Comparison of ENCODE assay signal across 25 mouse cellular contexts in the genomic region with DNA sequence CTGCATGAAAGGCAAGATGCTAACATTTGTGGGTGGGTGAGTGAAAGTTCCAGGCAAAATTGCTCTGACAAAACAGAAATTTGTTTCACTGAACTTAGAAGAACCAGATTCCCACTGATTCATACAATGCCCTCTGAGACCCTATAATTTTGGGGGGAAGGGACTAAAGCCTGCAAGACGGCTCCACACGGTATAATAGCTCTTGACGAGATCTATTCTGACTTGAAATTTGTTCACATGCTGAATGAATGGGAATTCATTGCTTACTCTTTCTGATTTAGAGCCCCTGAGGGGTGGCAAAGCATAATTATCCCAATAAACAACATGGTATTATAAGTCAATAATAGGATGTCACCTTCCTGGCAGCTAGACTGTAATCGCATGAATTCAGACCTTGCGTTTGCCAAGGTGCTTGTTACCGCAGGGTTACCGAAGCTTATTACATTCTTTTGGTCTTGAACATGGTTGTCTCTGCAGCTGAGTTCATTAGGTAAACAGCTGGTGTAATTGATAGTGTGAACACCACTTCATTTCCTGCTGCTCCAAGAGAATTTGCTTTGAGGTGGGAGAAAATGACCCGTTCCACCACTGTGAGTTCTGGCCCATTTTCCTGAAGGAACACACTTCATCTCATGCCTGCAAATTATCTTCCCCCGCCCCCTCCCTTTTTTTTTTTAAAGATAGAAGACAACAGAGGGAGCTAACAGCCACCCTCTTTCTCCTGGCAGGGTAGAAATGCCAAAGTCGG.
DNase-seq lines count a peak whose midpoint lies in the region; ATAC-seq lines count a peak whose summit lies in the region.
"Had no signal": no experiment of that assay in that cellular context is flagged by ENCODE, and none has a peak within 500 bp of the region (broad histone marks: within the 10 kb centered on the region; RNA-seq: fewer than 3 reads in every experiment).

No protein-coding gene starts in this region.

- H3K36me3 ChIP-seq in forebrain, embryonic 12.5 days (replicated peaks): no peaks in the 10 kb centered on the region
- no peaks in the 10 kb centered on the region for H3K36me3 ChIP-seq in forebrain, embryonic 10.5 days (replicated peaks)
- no peaks in the 10 kb centered on the region for H3K36me3 ChIP-seq in kidney, embryonic 16.5 days (ENCODE audit: insufficient read depth, low read length)
- H3K36me3 ChIP-seq in neural tube, embryonic 13.5 days: no peaks in the 10 kb centered on the region
- H3K36me3 ChIP-seq: embryonic facial prominence, embryonic 13.5 days; G1E; heart, embryonic 12.5 days; limb, embryonic 10.5 days; neural tube, embryonic 12.5 days had no signal

- DNase-seq in forebrain, embryonic 10.5 days (ENCODE audit: extremely low spot score, low spot score): no peak
- no peak for DNase-seq in kidney, postnatal 14 days
- DNase-seq in brain, adult 2 months (ENCODE audit: low read depth, low spot score): peak; percentile 41
- DNase-seq in embryo, embryonic 11 days: no peak
- no peak for DNase-seq in right cerebral cortex, postnatal 25 days
- DNase-seq: adrenal gland, postnatal 25 days; cerebellum, adult 2 months; gastrocnemius, adult 2 months; heart, adult 11 months; heart, postnatal 14 days; kidney, adult 11 months; kidney, postnatal 4 days; layer of hippocampus, adult 9-11 months; liver, postnatal 0 days; lung, postnatal 10 days; right cerebral cortex, postnatal 4 days had no signal

- no peak overlapping the region for H3K9ac ChIP-seq in forebrain, embryonic 12.5 days
- no peak overlapping the region for H3K9ac ChIP-seq in kidney, embryonic 16.5 days (replicated peaks; ENCODE audit: low read length)
- no peak overlapping the region for H3K9ac ChIP-seq in neural tube, embryonic 13.5 days
- H3K9ac ChIP-seq: embryonic facial prominence, embryonic 13.5 days; heart, embryonic 12.5 days; liver, postnatal 0 days; neural tube, embryonic 12.5 days had no signal

- H3K4me3 ChIP-seq in forebrain, embryonic 12.5 days (replicated peaks): no peak overlapping the region
- no peak overlapping the region for H3K4me3 ChIP-seq in forebrain, embryonic 10.5 days
- H3K4me3 ChIP-seq in kidney, embryonic 16.5 days (ENCODE audit: low read length): no peak overlapping the region
- H3K4me3 ChIP-seq in neural tube, embryonic 13.5 days: no peak overlapping the region
- H3K4me3 ChIP-seq: embryonic facial prominence, embryonic 13.5 days; heart, embryonic 12.5 days; limb, embryonic 10.5 days; neural tube, embryonic 12.5 days had no signal

- H3K27me3 ChIP-seq in forebrain, embryonic 12.5 days: no peaks in the 10 kb centered on the region
- no peaks in the 10 kb centered on the region for H3K27me3 ChIP-seq in forebrain, embryonic 10.5 days (ENCODE audit: poor library complexity, severe bottlenecking)
- no peaks in the 10 kb centered on the region for H3K27me3 ChIP-seq in kidney, embryonic 16.5 days (ENCODE audit: insufficient read depth, low read length)
- no peaks in the 10 kb centered on the region for H3K27me3 ChIP-seq in neural tube, embryonic 13.5 days
- H3K27me3 ChIP-seq: embryonic facial prominence, embryonic 13.5 days; heart, embryonic 12.5 days; neural tube, embryonic 12.5 days had no signal

- no peaks in the 10 kb centered on the region for H3K9me3 ChIP-seq in forebrain, embryonic 12.5 days
- H3K9me3 ChIP-seq in forebrain, embryonic 10.5 days: no peaks in the 10 kb centered on the region
- H3K9me3 ChIP-seq in kidney, embryonic 16.5 days (ENCODE audit: low read length): no peaks in the 10 kb centered on the region
- H3K9me3 ChIP-seq in neural tube, embryonic 13.5 days: no peaks in the 10 kb centered on the region
- H3K9me3 ChIP-seq: embryonic facial prominence, embryonic 13.5 days; heart, embryonic 12.5 days; limb, embryonic 10.5 days; neural tube, embryonic 12.5 days had no signal

- no peaks in the 10 kb centered on the region for H3K4me1 ChIP-seq in forebrain, embryonic 12.5 days
- 0 out of 2 replicates have a peak, but pooled peaks cover 8% of the 10 kb centered on the region for H3K4me1 ChIP-seq in forebrain, embryonic 10.5 days
- no peaks in the 10 kb centered on the region for H3K4me1 ChIP-seq in kidney, embryonic 16.5 days (ENCODE audit: insufficient read depth, low read length)
- peaks cover 23% of the 10 kb centered on the region for H3K4me1 ChIP-seq in neural tube, embryonic 13.5 days (replicated peaks)
- H3K4me1 ChIP-seq: embryonic facial prominence, embryonic 13.5 days; heart, embryonic 12.5 days; neural tube, embryonic 12.5 days had no signal

- ATAC-seq in forebrain, embryonic 12.5 days (ENCODE audit: low FRiP score): peak; percentile 41; the same call in 1 of the 2 replicates
- peak; percentile 59; the same call in 1 of the 2 replicates for ATAC-seq in kidney, embryonic 16.5 days (ENCODE audit: low FRiP score, low TSS enrichment)
- ATAC-seq in neural tube, embryonic 13.5 days (ENCODE audit: low read depth): peak; percentile 50; the same call in 1 of the 2 replicates
- ATAC-seq: liver, postnatal 0 days had no signal

- H3K4me2 ChIP-seq in forebrain, embryonic 12.5 days: no peak overlapping the region
- no peak overlapping the region for H3K4me2 ChIP-seq in kidney, embryonic 16.5 days (replicated peaks; ENCODE audit: low read depth, low read length)
- H3K4me2 ChIP-seq in neural tube, embryonic 13.5 days: no peak overlapping the region
- H3K4me2 ChIP-seq: embryonic facial prominence, embryonic 13.5 days; heart, embryonic 12.5 days; neural tube, embryonic 12.5 days had no signal

- H3K27ac ChIP-seq in forebrain, embryonic 12.5 days: no peak overlapping the region
- H3K27ac ChIP-seq in forebrain, embryonic 10.5 days: no peak overlapping the region
- H3K27ac ChIP-seq in kidney, embryonic 16.5 days (ENCODE audit: low read length): no peak overlapping the region
- H3K27ac ChIP-seq in neural tube, embryonic 13.5 days (replicated peaks): no peak overlapping the region; the same call in 1 of the 2 replicates
- H3K27ac ChIP-seq: embryonic facial prominence, embryonic 13.5 days; gastrocnemius, adult 2 months; limb, embryonic 10.5 days; neural tube, embryonic 12.5 days; stomach, postnatal 0 days had no signal

- WGBS in forebrain, embryonic 12.5 days: 51% methylated on average over 10 of the region's 10 CpGs
- 79% methylated on average over 10 of the region's 10 CpGs for WGBS in forebrain, embryonic 10.5 days
- 52% methylated on average over 10 of the region's 10 CpGs for whole genome bisulfite sequencing in kidney, embryonic 16.5 days
- 44% methylated on average over 10 of the region's 10 CpGs for WGBS in neural tube, embryonic 13.5 days
